Mouse (Mus musculus): ENCODE results near the gene Fbxo2.

DNA sequence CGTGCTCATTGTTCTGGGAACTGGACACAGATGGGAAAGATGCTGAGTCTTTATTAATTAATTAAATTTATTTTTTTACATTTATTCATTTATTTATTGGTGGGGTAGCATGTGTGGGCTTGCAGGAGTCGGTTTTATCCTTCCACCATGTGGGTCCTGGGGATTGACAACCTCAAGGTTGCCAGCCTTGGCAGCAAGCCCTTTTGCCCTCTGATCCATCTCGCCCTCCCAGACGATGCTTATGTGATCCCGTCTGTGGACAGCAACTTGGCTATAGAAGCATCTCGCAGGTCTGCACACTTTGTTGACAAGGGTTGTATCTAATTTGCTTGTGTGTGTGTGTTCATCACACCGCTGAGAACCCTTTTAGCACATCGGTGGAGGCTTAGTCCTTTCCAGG lies 22.9 kb upstream of the Fbxo2 start:
- TF ChIP-seq CTCF (IDR thresholded peaks at IDR 0.05; ENCODE audit: extremely low read depth, insufficient read depth, insufficient read length, insufficient replicate concordance) (no peak), POLR2A (IDR thresholded peaks at IDR 0.05; ENCODE audit: low read depth, low read length) (no peak)
